Mouse (Mus musculus) lung, postnatal 25 days (tissue): ENCODE data around the gene Lrpap1.

Experiments used
- DNase-seq: peaks from one replicate; pipeline ENCODE4 v3.0.0; 2022; ENCODE audit warnings: low spot score

The Lrpap1 gene

DNA sequence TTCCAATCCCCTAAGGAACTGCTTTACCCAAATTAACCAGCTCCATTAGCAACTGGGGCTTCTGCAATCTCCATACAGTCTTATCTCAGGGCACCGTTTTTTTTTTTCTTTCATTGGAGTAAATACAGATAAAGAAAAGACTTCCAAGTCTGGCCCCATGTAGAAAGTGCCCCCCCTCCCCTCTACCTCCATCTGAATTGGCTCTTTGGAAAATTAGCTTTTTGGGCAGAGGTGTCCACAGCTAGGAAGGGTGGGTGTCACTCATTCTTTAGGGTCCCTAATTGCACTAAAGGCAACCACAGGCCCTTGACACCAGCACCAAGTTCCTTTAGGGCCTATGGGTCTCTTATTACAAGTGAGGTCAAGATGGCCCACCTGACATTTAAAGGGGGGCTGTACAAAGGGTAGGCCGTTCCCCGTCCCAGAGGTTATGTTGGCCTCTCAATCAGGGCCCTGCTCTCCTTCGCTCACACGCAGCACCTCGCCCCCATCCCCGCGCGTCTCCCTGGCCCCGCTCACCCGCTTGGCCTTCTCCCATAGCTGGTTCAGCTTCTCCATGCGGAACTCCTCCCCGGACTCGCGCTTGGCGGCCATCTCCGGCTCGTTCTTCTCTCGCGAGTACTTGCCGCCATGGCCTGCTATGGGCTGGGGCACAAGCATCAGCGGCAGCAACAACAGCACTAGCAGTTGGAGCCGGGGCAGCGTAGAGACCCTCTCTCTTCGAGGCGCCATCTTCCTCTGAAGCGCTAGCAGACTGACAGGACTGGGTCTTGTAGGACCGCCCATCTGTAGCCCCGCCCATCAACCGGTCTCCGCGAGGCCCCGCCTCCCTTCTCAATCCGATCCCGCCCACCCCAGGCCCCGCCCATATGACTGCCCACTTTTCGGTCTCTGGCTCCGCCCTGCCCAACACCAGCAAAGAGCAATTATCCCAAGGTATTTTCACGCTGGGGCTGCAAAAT is at the start of gene Lrpap1:
Gene Lrpap1 (minus strand): TSS at position 807 of the 962 bp plus-strand sequence.
- peak; percentile 85 for DNase-seq

DNA sequence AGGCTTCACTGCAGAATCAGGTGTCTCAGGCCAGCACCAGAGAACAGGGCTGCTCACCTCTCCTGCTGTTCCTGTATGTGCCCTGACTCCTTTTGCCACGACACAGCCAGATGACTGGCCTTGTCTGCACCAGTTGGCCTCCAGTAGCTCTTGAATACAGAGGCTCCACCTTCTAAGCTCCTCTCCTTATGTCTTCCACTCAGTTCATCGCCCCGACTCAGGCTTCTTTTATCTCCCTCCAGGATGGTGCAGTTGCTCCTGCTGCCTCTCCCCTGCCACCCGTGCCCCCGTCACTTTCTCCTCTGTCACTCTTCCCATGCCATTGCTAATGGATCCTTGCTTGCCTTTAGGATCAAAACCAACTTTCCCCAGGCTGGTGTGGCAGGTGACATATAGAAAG is 44.4 kb upstream of the Lrpap1 start:
- DNase-seq, result no peak

DNA sequence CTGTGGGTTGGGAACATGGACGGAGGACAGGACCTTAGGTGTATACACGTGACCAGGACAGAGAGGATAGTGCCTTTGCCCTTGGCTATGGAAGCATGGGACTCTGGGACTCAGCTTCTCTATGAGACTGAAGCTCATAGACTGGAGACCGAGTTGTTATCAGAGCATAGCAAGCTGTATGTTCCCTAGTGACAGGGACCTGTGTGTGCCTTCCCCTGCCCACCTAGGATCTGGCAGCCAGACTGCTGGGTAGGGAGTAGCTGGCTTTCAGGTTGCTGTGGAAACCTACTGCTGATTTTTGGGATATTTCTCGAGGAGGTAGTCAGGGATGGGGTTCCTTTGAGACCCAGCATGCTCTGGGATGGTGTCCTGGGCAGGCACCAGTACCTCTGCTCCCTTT is 44.0 kb upstream of the Lrpap1 start:
- DNase-seq, result no peak

DNA sequence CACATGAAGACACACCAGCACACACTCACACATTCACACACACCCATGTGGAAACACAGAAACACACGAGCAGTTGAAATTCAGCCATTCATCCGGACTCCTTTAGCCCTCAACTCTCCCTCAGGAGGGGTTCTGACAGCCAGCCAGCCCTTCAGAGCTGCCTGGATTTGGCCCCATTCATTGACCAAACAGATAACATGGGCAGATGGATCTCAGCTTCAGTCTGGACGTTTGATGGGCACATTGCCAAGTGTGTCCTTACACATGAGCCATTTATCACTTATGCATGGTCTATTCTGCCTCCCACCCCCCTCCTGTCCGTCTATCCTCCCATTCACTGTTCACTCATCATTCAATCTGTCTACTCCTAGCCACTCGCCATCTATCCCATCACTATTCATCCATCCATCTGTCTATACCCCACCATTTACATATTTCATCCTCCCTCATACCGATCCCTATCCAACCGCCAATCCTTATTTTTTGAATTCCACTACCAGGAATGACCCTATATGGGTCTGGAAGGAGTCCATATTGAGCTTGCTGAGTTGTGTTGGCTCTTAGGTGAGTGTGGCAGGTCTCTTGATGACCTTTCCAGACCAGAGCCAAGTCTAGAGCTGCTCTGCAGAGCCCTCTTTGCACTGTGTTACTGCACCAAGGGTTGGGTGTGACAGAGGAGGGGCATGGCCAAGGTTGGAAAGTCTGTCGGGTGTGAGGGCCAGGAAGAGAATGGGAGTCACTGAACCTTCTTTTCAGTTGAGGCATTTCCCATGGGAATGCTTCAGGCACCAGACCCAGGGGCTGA is 42.6 kb upstream of the Lrpap1 start:
- DNase-seq, result no peak

DNA sequence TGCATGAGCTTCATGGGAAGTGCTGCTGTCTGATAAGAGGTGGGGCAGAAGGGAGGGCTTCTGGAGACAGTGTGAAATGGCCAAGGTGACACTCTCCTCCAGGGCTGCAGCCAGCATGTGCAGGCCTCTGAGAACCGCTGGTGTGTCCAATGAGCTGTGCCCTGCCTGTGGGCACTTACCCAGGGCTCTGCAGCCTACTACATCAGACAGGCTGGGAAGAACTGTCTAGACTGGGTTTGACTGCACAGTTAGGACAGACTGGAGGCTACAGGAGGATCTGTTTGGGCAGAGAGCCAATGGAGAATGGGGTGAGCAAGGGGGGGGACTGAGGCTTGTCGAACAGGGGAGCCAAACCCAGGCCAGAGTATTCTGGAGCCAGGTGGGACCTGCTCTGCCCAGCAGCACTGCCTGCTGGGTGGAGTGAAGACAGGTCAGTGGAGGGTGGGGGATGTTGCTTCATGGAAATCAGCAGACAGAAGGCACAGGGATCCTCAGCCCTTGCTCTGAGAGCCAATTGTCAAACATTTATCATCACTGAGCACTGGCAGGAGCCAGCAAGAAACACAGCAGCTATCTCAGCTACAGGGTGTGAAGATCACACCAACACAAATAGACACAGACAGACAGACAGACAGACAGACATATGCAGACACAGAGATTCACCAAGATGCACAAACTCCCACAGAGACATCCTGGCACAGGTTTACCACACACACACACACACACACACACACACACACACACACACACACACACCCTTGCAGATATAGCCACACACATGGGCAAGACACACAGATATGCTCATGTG is 41.8 kb upstream of the Lrpap1 start:
- no peak for DNase-seq

DNA sequence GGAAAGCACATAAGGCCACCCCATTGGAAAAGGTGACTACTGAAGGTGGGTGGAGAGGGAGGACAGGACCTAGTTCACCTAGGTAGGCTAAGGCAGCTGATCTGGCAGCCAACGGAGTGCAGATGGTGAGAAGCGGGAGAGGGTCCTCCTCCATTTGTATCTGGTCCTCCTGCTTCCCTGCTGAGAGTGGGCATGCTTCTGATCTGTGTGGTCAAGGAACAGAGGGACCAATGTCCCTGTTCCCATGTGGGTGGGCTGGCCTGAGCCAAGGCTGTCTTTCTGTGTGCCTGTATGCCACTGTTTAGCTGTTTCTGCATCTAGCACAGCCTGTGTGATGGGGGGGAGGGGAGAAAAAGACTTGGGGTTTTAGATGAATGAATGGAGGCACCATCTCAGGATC is 41.2 kb upstream of the Lrpap1 start:
- DNase-seq, result no peak

DNA sequence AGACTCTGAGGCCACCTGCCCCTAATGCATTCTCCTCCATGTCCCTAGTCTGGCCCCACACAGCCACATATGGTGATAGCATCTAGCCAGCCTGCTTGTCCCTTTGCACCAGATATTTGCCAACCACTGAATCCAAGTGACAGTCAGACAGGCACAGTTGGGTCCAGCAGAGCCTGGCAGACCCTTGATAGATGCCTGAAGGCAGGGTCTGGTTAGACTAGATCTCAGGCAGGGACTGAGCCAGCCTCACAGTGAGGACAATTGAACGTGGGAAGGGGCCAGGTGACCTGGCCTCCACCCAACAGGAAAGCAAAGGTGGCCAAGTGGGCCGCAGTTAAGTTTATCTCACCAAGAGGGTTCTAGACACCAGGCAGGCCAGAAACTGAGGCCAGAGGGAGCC is 39.1 kb upstream of the Lrpap1 start:
- DNase-seq, result no peak

DNA sequence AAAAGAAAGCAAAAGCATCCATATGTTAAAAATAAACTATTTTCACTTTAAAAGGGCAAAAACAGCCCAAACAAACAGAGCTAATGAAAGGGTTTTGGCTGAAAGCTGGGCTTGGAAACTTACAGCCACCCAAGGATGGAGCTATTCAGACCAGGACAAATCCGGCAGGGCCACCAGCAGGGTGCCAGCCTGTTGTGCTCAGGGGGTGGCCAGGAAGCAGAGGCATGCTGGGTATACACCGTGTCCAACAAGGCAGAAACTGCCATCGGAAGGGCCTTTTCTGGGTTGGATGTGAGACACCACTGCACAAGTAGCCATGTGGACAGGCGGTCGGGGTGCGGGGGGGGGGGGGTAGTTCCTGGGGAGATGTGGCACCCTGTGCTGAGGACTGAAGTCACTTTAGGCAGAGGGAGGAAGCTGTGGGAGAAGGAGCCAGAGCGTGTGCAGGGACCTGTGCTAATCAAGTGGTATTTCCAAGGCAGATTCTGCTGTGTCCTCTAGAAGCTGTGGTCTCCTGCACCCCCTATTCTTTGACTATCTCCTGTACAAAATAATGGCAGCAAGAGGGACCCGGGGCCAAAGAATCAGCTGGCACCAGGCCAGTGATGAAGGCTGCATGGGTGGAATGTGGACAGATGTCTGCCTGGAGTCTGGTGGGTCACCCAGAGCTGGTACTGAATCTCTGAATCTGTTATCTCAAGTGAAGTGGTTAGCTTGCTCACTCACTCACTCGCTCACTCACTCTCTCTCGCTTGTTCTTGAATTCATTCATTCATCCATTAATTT is 38.1 kb upstream of the Lrpap1 start:
- DNase-seq, result no peak

DNA sequence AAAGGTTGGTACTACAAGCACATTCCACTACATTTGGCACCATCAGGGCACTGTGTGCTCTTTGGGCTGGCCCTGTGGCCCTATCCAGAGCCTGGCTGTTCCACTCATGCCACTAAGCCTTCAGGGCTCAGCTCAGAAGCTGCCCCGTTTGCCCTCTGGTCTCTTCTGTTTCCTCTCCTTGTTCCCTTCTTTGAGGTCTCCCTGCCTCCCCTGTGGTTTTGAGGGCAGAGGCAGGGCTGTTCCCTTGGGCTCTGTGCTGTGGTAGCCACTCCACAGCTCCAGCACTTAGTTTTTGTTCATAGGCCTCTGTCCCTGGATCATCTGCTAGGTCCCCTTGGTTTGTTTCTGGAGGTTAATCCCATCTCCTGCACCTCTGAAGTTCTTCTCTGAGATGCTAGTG is 37.3 kb upstream of the Lrpap1 start:
- no peak for DNase-seq

DNA sequence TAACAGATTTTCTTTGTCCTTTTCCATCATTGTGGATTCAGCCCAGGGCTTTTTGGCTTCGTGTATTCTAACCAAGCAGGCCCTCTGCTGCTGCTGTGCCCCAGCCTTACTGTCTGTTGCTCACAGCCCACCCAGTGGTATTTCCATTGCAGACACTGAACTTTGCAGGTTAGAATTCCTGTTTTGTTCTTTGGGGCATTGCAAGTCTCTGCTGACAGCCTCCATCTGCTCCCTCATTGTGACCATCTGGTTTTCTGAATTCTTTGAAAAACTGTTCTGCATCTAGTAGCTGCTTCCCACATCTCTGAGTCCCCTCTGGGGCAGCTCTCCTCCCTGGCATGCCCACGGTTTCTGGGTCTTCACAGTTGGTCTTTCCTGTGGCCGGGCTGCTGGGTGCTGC is 35.8 kb upstream of the Lrpap1 start:
- DNase-seq, result no peak

DNA sequence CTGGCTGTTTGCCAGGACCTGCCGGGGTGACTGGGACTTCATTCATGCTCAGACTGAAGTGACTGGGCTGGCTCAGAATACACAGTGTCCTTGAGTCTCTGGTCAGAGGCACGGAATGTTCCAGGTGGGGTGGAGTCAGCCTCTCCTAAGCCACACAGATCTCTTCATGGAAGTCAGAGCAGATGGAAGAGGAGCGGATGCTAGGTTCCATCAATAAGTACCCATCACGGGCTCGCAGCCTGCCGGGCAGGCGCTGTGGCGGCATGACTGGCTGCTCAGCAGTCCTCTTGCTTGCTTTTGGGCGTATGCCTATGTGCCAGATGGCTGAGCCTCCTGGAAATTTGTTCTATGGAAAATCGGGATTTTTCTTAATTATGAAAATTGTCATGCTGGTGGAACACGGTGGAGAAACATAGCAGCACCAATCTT is 32.6 kb upstream of the Lrpap1 start:
- peak; percentile 67 for DNase-seq

DNA sequence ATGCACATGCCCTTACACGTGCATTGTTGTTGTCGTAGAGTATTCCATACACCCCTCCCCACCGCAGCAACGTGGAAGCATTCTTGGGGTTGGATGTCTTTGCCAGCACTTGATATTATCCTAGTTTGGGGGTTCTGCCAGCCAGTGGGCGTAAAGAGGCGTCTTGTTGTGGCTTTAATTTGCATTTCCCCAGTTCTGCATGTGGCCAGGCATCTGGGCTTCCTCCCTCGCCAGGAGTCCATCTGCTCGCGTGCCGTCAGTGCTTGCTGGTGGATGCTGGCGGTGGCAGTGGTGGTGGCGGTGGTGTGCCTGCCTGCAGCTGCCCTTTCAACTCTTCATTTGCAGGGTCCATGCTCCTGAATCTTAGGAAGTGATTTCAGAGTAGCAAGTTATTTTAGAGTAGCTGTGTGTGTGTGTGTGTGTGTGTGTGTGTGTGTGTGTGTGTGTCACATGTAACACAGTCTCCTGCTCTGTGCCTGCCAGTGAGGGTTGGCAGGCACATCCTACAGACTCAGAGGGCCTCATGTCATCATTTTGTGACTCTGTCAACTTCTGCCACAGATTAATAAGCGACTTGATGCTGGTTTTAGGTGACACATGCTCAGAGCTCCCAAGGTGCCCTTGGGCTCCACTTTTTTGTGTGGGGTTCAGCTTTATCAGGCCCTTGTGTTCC is 32.1 kb upstream of the Lrpap1 start:
- no peak for DNase-seq

DNA sequence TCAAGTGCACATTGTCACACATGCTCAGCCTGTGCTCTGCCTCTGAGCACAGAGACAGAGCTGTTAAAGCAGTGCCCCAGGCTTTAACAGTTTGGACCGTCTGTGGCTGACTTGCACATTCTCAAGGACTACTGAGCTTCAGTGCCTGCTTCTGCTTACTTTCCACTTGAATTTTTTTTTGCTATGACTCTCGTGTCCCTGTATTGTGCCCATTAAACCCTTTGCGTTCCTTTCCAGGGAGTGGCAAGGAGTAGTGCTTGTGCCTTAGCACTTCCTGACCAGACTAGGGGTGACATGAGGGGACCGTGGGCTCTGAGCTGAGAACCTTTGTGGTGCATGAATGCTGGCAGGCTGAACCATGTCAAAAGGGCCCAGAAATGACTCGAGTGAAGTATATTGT is 30.3 kb upstream of the Lrpap1 start:
- DNase-seq, result peak; percentile 75

DNA sequence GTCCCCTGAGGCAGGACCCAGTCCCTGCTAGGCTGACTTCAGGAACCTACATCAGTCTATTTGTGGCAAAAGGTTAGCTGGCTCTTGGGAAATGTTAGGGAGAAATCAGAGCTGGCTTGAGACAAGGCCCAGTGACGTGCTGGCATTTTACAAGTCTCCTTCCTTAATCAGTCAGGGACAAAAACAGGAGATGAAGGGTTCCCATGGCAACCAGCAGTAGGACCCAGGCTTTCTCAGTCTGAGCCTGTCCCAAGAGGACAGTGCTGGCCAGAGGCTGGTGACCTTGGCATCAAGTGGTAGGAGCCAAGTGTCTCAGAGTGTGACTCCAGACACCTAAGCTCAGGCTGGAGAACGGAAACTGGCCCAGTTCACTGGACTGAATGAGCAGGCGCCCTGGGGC is 28.7 kb upstream of the Lrpap1 start:
- DNase-seq, result no peak

DNA sequence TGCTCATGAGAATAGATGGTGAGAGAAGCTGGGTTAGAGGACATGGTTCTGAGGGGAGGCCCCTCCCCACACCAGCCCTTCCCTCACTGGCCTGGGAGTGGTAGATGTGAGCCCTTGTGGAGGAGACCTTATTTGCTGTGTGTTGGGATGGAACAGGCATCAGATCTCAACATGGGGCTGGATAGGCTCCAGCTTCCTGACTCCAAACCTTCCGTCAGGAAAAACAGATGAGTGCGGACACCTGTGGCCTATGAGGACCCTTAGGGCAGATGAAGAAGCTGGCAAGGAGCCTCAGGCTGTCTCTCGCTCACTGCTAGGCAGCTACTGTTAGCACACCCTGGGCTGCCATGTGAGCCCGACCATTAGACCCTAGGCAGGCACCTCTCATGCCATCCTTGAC is 27.9 kb upstream of the Lrpap1 start:
- no peak for DNase-seq

DNA sequence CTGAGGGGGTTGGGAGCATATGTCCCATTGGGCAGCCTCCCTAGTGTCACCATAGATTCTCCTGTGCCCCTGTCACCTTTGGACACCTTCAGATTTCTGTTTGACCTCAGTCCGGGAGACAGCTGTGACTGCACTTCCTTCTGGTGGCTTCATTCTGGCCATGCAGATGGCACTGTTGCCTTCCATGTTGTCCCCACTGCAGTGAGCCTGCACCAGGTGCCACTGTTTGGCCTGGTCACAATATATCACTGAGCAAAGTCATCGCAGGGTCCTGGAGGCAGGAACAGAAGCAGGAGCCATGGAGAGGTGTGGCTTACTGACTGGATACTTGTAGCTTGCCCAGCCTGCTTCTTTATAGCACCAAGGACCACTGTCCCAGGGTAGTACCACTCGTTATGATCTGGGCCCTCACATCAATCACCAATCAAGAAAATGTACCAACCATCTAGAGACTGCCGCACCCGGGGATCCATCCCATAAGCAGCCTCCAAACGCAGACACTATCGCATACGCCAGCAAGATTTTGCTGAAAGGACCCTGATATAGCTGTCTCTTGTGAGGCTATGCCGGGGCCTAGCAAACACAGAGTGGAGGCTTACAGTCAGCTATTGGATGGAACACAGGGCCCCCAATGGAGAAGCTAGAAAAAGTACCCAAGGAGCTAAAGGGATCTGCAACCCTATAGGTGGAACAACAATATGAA is 26.9 kb upstream of the Lrpap1 start:
- no peak for DNase-seq

DNA sequence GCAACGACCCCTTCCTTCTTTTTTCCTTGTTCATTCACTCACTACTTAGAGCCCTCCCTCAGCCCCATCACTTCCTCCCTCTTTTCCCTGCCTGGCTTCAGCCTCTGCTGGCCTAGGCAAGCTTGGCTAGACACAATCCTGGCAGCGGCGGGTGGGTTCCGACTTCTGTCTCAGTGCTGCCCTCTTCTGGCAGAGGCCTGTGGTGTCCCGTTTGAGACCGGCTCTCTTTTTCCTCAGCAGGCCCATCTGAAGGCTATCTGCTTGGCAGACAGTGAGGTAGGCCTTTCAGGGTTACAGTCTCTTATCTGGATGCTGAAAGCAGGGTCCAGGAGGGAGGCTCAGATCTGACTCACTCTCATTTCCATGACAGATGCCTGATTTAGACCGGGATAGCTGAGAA is 26.2 kb upstream of the Lrpap1 start:
- DNase-seq, result peak; percentile 82

DNA sequence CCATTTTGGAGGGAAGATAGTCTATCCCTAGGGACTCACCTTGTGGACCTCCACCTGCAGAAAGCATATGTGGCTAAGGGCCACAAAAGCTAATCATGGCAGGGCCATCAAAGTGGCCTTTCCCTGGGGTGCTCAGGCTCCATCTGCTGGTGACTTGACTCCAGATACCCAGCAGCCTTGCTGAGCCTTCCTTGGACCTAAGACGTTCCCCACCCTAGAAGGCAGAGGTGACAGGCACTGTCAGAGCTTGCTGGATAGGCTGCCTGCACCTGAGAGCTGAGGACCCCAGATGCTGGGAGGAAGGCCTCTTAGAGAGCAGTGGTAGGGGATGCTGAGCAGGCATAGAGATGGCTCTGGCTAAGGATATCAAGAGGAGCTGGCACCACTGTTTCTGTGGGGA is 25.7 kb upstream of the Lrpap1 start:
- no peak for DNase-seq

DNA sequence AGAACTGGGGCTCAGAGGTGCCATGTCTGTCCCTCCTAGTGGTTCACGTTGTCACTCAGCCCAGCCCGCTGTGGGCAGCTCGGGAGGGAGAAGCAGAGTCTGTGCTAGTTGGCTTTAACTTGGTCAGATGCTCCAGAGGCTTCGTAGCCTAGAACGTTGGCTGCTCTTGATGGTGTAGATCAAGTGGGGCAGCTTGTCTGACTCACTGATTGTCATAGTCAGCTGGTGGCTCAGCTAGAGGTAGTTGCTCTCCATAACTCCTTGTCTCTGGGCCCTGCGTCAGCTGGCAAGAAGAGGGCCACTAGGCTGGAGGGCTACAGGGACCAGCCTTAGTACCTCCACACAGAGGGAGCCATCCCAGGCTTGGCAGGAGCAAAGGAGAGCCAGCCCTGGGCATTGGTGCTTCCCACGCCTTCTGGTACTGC is 24.2 kb upstream of the Lrpap1 start:
- DNase-seq, result no peak

DNA sequence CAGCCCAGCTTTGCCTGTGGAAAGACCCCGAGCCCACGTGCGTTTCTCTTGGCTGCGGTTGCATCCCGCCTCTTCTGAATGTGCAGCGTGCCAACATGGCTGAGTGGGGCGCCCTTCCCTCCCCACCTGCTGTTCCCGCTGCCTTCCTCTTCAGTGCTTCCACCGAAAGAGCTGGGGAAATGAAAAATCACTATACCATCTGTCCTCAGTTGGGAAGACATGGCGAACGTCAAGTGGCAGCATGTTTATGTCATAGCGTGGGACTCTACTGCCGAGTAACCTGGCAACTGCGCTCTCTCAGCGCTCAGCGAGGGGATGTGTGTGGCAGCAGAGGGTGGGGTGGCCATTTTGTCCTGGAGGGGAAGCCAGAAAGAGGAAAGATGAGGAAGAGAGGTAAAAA is 23.6 kb upstream of the Lrpap1 start:
- DNase-seq, result no peak
